Mouse (Mus musculus) spleen, adult 2 months (tissue): ENCODE results near the gene Mrpl16.

Experiments
- CTCF ChIP-seq: fragments of 200-500 bp; IDR thresholded peaks from 2 replicates; pipeline ENCODE4 v1.5.1; 2011; ENCODE audit warnings: mild to moderate bottlenecking, inconsistent platforms; ENCODE audit not compliant: insufficient read depth, insufficient read length, insufficient replicate concordance; ENCODE audit errors: extremely low read depth
- POLR2A ChIP-seq: fragments of 200-500 bp; IDR thresholded peaks from 2 replicates; pipeline ENCODE4 v1.6.1; 2011; ENCODE audit warnings: low read depth, low read length, inconsistent platforms

- TF ChIP-seq CTCF (no peak), POLR2A (no peak)
These were observed 39.9 kb upstream of the Mrpl16 start for GRCm38 (mm10) chr19:11730278-11730677.
